Mouse (Mus musculus) gonadal fat pad, adult 2 months (tissue): ENCODE measurements around the gene Slc52a3. TPM values are rescaled to one million over a fixed set of nuclear protein-coding genes. Genes with fewer than 3 reads are reported as not detected.

Experiments used
- DNase-seq: peaks from one replicate; pipeline ENCODE4 v3.0.0-alpha.2; 2012; ENCODE audit warnings: low read depth
- polyA plus RNA-seq: library from polyadenylated mRNA; depleted of rRNA; stranded (reverse); fragments of >200 nt; gene quantifications from 2 replicates; pipeline ENCODE4 v1.2.3, GENCODE M21; 2012; rRNA removed

The Slc52a3 gene
- 24.2 and 29.8 TPM in 2 replicates for polyA plus RNA-seq

GRCm38 (mm10) chr2:151996229-151997189 lies at the start of gene Slc52a3:
Gene Slc52a3 (plus strand): TSS chr2:151996511.
- DNase-seq: no peak

GRCm38 (mm10) chr2:151947617-151948016 lies 48.7 kb upstream of the Slc52a3 start:
- no peak for DNase-seq

DNA sequence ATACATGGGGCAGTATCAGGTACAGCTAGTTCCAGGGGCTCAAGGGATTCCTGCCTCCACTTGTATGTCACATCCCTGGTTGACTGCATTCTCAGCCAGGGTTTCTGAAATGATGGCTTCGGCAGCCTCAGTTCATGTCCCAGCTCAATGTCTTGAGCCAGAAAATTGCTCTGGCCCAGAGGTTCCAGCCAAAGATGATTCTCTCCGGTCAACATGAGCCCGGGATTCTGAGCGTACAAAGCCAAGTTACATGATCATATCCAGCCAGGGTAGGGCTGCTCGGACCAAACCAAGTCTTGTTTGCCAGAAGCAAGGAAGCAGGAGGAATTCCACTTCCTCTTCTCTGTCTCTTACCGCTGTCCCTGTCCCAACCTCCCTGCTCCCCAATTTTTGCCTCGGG lies 48.0 kb upstream of the Slc52a3 start:
- no peak for DNase-seq

GRCm38 (mm10) chr2:151949082-151949774 lies 47.1 kb upstream of the Slc52a3 start:
- no peak for DNase-seq

GRCm38 (mm10) chr2:151953665-151954064 lies 42.6 kb upstream of the Slc52a3 start:
- no peak for DNase-seq

DNA sequence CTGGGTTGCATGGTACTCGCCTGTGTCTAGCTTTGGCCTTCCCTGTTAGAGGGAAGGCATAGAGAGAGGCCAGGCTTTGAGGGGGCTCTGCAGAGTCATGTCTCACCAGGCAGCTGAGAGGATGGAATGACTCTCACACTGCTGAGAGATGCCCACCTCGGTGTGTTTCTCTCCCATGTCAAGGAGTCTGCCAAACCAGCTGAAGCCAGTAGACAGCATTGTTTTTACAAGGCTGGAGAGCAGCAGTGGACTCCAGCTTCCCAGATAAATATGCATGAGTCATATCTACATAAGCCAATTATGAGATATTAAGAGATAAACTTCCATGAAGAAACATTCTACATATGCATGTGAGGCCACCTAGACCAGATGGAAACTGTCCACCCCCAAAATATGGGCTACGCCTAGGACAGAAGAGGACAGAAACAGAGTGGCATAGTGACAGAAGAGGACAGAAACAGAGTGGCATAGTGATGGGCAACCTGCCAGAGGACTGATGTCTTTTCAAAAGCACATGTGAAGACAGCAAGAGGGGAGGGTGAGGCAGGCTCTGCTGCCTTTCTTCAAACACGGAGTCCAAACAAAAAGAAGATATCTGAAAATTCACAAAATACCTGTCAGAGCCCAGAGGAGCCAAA lies 39.7 kb upstream of the Slc52a3 start:
- DNase-seq: no peak

GRCm38 (mm10) chr2:151959274-151959673 lies 37.0 kb upstream of the Slc52a3 start:
- no peak for DNase-seq

DNA sequence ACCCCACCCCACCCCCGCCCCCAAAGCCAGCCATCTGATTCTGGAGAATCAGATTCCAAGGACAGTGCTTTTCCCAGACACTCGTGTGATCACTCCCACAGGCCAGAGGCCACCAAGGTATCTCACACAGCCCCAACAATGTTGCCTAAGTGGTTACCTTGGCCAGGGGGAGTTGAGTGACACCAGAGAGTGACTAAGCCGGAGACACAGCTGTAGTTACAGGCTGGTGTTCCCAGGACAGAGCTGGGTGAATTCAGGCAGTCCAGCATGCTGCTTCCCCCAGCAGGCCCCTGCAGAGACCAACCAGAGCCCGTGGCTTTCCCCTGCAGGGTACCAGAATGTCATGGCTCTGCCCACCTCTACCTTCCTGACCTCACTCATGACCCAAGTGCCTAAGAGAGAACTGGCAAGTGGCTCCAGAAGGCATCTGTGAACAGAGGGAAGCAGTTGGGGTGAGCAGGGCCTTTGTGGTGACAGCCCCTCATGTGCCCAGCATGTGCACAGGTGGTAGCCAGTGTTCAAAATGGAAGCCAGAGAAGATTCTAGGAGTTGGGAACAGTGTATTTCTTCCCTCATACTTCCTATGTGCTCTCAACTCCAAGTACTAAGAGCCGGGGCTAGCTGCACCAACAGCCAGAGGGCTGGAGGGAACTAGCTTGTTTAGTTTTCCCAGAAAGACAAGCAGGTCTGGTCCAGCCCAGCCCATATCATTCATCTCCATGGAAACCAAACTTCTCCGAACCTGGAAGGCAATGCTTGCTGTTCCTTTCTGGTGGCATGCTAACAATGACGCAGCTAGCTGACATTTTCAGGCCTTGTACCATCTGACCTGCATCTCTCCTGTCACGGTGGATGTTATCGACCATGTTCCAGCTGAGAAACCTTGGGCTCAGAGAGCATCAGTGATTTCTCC lies 34.8 kb upstream of the Slc52a3 start:
- no peak for DNase-seq

GRCm38 (mm10) chr2:151962474-151962873 lies 33.8 kb upstream of the Slc52a3 start:
- peak; percentile 45 for DNase-seq

GRCm38 (mm10) chr2:151963319-151963718 lies 33.0 kb upstream of the Slc52a3 start:
- DNase-seq: no peak

GRCm38 (mm10) chr2:151964052-151964451 lies 32.3 kb upstream of the Slc52a3 start:
- no peak for DNase-seq

DNA sequence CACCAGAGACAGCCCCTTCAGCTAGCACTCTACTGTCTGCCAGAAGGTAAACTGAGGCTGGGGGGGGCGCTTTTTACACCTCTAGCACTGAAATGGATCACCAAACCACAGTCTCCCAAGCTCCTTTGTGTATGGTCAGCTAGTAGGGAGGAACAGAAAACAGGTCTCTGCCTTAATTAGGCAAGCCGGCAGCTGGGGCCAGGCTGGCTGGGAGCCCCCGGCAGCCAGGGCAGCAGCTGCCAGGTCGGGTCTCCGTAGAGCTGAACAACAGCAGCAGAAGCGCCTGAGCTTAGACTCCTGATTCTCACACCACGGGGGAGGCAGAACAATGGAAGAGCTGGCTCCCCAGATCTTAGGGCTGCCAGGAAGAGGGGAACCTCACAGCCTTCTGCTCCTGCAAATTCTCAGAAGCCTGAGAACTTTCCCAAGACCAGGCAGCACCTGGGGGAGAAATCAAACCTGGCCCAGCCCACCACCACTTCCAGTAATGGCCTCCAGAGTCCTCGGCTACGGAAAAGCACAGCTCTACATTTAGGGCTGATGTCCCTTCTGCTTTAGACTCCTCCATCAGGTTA lies 29.0 kb upstream of the Slc52a3 start:
- no peak for DNase-seq

DNA sequence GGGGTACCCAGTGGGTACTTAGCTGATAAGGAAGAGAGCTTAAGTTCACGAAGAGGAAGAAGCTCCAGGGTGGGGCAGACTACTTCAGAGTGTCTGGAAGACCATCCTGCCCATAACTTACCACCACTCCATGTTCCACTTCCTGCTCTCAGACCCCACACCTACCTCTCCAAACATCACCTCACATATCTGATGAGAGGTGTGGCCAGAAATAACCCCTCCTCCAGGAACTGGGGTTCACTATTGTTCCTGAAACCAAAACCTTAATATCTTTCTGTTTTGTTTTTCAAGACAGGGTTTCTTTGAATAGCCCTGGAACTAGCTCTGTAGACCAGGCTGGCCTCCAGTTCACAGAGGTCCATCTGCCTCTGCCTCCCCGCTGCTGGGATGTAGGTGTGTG lies 28.5 kb upstream of the Slc52a3 start:
- DNase-seq: no peak

DNA sequence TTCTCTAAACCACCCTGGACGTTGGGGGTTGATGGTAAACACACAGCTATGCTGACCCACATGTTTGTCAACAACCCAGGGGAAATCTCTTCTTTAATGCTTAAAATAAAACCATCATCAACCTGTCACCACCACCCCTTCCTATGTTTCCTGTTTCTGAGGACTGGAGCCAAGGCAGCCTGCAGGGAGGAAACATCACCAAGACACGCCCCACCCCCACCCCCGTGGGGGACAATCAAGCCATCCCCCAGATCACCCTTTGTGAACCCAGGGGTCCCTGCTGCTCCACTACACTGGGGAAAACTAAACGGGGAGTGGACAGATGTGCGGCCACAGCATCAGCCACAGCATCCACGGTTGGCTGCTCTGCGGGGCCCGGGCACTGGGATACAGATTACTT lies 27.9 kb upstream of the Slc52a3 start:
- no peak for DNase-seq

DNA sequence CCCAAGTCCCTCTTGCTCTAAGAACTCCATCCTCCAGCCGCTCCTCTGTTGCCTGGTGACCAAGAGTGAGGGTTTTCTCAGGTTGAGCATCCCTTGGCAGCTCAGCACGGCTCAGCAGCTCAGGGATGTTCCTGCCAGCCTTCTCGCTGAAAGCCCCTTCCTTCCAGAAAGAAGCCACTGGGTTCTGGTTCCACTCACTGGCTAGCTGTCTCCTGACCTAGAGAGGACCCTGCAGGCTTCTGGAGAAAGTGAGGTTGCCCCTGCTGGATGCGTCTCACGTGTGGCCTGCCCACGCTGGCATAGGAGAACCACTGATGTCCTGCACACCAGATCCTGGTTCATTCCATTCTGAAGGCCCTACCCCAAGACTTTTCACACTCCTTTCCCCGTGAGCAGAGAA lies 27.3 kb upstream of the Slc52a3 start:
- DNase-seq: no peak

- DNase-seq: no peak
Observed at GRCm38 (mm10) chr2:151969396-151969795, 26.9 kb upstream of the Slc52a3 start.

GRCm38 (mm10) chr2:151970191-151971172 lies 25.8 kb upstream of the Slc52a3 start:
- peak; percentile 65 for DNase-seq

- DNase-seq: no peak
Observed at GRCm38 (mm10) chr2:151971748-151972147, 24.6 kb upstream of the Slc52a3 start.

- no peak for DNase-seq
Observed at GRCm38 (mm10) chr2:151972880-151973594, 23.3 kb upstream of the Slc52a3 start.
